Mouse (Mus musculus) erythroblast, embryonic 14.5 days (primary cell): ENCODE results near the gene Znrf1.

Experiments used
- GATA1 ChIP-seq: IDR thresholded peaks from 2 replicates; pipeline ENCODE4 v1.6.1; 2012; ENCODE audit warnings: low read length, inconsistent platforms, mixed read lengths
- TAL1 ChIP-seq: IDR thresholded peaks from 3 replicates; pipeline ENCODE4 v1.6.1; 2012; ENCODE audit warnings: low read length, inconsistent platforms, mixed read lengths

DNA sequence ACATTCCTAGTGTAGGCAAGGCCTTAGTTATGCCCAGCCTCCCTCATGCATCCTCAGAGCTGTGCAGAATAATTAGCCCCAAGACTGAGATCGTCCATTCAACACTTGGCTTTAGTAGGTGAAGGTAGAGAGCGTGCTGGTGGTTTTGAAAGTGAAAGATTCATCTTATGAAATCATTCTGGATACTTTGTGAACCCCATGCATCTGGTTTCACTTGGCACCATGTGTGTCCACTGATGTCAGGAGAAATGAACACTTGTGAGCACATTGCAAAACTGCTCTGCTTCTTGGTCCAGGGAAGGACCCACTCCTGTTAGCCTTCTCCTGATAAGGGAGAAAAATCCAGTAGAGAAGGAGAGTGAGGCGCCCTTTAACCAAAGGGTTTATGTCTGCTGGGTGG lies 49.0 kb downstream of the Znrf1 start:
- TF ChIP-seq GATA1 (no peak), TAL1 (no peak)
